Mouse (Mus musculus): Measurements from ENCODE around the gene Mmrn2. TPM values are rescaled to one million over a fixed set of nuclear protein-coding genes. Genes with fewer than 3 reads are reported as not detected.

The Mmrn2 gene
- 26.1 and 31.2 TPM in 2 replicates for total RNA-seq (2021)
- long read RNA-seq, transcript Mmrn2-201 (7 exons, 3,974 nt) = major isoform, 25 of 48 reads
- long read RNA-seq, partial matches to known transcripts = 23 of 48 reads
- long read RNA-seq, other reads (novel, unspliced or antisense) = 0 of 48 reads

GRCm38 (mm10) chr14:34375415-34375904 is at the start of gene Mmrn2:
Mmrn2 (plus strand) TSS chr14:34375465.
- no peak for DNase-seq

- no peak for DNase-seq
These were observed 48.7 kb upstream of the Mmrn2 start for GRCm38 (mm10) chr14:34326606-34327005.

GRCm38 (mm10) chr14:34327618-34328017 is 47.6 kb upstream of the Mmrn2 start:
- no peak for DNase-seq

DNA sequence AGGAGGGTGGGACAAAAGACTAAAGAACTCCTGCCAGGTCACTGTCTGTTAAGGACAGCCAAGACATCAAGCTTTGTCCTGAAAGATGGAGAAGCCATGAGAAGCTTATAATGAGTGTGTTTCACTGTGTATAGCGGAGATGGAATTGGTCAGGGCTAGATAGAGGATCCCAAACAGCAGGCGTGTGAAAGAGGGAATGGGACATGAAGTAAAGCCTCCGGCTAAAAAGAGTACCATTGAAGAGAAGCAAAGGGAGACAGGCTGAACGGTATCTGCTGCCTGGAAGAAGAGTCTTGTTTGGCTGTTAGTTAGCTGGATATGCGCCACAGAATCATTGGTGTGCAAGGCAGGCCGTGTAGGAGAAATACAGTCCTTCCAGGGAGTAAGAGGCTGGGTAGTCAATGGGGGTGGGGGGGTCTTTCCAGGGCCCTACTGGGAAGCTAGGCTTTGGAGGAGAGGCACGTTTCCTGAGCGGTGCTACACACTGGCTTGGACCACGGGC is 44.6 kb upstream of the Mmrn2 start:
- DNase-seq = no peak

DNA sequence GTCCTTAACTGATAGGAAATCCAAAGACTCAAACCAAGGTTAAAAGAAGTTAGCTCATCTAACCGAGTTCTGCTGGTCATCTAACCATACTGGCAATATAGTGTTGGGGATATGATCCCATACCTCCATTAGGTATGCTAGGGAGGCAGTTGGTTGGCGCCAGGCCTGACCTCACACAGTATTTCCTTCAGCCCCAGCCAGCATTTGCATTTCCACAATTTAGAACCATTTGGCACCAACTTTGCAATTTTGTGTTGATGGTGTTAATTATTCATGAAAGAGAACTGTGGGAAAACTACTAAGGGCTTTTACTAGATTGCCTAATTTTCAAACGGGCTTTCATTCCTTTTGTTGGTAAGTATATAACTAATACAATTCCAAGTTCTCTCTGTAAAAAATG is 43.4 kb upstream of the Mmrn2 start:
- no peak for DNase-seq

GRCm38 (mm10) chr14:34332476-34332875 is 42.8 kb upstream of the Mmrn2 start:
- no peak for DNase-seq

GRCm38 (mm10) chr14:34339446-34339845 is 35.8 kb upstream of the Mmrn2 start:
- no peak for DNase-seq

GRCm38 (mm10) chr14:34341993-34342392 is 33.3 kb upstream of the Mmrn2 start:
- DNase-seq = no peak

DNA sequence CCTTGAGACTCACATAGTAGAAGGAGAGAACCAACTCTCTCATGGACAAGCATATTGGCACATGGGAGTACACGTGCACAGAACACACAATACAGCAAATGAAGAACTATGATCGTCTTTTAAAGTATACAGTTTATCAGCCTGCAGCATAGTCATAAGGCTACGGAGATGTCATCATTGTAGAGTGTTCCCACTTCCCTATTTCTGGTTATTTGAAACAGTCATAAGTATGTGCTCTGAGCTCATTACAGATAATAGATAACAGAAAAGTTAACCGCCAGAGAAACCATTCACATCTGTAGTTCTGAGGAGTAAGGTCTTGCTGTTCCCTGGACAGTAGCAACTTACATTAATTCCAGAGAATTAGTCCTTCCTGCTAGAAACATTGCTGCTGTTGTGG is 32.2 kb upstream of the Mmrn2 start:
- DNase-seq = no peak

DNA sequence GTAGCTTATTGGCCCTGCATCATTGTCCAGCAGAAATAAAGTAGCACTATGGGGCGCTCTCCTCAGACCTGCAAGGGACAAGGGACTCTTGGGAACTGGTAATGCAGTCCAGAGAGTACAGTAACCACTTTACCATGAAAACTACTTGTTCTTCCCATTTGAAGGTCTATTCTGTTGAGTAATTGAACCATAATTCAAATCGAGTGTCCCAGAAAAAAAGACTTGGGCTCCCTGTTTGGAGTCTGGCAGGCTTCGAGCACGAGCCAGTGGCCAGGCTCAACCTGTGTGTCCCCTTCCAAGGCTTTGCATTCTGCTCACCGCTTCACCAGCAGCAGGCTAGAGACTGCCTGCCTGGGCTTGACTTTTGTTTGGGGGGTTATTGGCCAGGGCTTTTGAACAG is 30.9 kb upstream of the Mmrn2 start:
- no peak for DNase-seq

- DNase-seq = no peak
These were observed 29.3 kb upstream of the Mmrn2 start for GRCm38 (mm10) chr14:34345771-34346566.

- DNase-seq = no peak
These were observed 28.2 kb upstream of the Mmrn2 start for GRCm38 (mm10) chr14:34347084-34347483.

DNA sequence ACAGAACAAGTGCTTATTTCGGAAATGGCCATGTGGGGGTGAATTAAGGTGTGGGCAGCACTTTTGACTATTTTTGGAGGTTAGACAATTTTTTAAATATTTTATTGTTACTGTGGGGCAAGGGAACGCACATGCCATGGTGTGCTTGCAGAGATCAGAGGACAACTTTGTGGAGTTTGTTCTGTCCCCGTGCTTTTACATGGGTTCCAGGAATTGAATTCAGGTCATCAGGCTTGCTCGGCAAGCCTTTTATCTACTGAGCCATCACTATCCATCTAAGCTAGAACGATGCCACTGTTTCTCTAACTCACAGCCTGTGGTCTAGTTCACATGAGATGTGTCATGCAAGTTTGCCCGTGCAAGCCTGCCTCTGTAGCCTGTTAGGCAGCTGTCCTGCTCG is 27.0 kb upstream of the Mmrn2 start:
- no peak for DNase-seq

GRCm38 (mm10) chr14:34349007-34349406 is 26.3 kb upstream of the Mmrn2 start:
- no peak for DNase-seq

DNA sequence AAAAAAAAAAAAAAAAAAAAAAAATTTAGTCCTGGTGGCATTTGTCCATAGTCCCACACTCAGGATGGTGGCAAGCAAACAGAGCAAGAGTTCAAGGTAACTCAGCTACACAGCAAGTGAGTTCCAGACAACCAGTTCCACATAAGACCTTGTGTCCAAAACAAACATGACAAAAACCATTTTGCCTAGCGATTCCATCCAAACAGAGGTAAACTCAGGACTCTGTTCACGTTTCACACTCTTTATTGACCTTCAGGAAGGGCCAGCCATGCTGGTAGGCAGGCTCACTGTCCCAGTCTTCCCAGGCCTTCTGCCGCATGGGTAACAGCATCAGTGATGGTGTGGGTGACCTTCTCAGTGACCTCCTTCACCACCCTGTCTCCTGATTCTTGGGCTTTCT is 23.6 kb upstream of the Mmrn2 start:
- no peak for DNase-seq

DNA sequence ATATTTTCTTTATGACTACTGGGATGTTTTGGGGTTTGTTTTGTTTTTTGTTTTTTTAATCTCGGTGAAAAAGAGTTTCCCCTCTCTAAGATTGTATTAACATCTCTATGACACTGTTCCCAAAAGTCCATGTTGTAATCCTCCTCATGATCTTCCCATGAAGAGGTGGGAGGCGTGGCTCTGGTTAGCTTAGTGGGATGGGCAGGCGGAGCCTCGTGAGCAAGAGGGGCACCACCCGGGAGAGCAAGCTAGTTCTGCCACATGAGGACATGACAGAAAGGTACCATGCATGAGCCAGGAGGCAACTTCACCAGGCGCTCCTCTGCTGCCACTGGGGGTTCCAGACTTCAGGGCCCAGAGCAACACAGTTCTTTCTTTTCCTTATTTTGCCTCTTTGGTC is 22.7 kb upstream of the Mmrn2 start:
- no peak for DNase-seq

DNA sequence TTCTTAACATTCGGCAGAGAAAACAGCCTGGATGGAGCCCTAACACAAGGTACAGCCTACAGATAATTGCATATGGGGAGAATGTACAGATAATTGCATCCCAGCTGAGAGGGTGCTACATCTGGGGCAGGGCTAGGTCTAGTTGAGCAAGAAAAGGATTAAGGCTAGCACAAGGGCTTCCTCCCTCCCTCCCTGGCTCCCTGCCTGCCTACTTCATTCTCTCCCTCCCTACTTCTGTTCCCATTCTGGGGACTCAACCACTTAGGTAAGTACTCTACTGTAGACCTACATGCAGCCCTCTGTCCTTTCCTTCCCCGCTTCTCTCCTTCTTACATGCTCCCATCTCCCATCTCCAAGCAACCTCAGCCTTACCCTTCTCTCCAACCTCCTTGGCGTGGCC is 21.9 kb upstream of the Mmrn2 start:
- no peak for DNase-seq

DNA sequence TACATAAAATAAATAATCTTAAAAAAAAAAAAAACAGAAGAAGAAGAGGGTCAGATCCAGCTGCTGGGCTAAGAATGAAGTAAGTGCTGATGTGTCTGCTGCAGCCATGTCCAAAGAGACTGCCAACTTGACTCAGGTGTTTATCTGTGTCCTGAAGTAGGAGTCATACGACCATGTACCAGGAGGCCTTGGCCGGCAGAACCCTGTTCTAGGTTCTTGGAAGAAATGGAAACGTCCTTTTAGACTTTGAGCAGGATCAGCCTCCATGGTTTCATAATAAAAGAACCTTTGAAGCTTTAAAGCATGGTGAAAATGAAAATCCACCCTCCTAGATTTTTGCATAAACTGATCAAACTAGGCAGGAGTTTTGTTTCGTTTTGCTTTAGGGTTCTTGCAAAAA is 20.8 kb upstream of the Mmrn2 start:
- DNase-seq = no peak

GRCm38 (mm10) chr14:34355301-34355700 is 20.0 kb upstream of the Mmrn2 start, which contains the start of gene Fam25c:
Fam25c (minus strand) TSS chr14:34355433.
- DNase-seq = no peak

DNA sequence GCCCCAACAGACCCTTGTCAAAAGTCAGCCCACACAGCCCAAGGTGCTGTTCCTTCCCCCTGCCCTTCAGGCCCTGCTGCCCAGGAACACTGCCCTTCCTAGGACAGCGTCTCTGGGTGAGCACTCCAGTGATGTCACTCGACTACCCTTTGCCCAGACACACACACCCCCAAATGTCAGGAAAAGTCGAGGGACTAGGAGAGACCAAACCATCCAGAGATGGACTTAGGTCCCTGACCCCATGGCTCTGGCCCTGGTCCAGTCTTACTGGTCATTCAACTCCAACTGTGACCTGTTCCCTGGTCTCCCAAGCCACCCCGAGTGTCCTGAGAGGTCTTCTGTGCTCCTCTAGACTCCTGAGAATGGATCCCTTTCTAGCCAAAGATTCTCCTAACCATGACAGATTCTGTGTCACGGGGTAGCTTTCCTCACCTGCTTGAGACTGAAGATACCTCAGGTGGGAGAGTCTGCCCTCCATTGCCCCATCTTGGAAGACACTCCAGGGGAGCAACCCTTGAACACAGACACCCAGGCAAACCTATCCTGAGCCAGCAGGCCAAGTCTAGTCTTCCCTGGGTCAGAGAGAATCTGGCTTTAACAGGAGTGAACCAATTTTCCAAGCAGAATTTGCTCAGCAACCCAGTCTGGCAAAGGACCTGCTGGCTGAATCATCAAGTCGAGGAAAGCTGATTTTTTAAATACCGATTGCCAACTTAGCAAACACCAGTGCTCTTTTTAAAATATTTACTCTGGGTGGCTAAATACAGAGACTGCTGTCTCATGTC is 17.4 kb upstream of the Mmrn2 start:
- DNase-seq = no peak

DNA sequence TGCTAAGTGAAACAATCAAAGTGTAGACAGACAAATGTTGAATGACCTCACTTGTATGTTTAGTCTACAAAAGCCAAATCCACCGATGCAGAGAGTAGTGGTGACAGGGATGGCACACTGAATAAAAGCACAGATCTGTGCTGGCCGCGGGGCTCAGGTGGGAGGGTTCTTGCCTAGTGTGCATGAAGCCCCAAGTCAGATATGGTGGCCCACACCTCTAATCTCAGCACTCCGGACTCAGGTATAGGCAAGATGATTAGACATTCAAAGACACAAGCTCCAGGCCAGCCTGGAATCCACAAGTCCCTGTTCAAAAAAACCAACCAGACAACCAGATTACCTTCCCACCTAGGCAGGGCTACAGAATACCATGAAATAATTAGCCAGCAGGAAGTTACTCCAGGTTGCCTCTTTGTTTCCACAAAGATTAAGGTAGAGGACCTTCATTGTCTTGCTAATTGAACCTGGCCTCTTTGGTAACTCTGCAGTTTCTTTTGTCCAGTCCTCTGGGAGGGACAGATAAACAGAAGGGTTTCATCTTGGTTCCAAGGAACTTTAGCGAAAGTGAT is 15.5 kb upstream of the Mmrn2 start:
- no peak for DNase-seq

- DNase-seq = no peak
These were observed 15.0 kb upstream of the Mmrn2 start for GRCm38 (mm10) chr14:34360251-34360650.

GRCm38 (mm10) chr14:34362135-34362534 is 13.1 kb upstream of the Mmrn2 start:
- DNase-seq = no peak

Measured in adrenal gland, postnatal 25 days (tissue).